Mouse (Mus musculus): Measurements from ENCODE around the gene Anks4b.

DNA sequence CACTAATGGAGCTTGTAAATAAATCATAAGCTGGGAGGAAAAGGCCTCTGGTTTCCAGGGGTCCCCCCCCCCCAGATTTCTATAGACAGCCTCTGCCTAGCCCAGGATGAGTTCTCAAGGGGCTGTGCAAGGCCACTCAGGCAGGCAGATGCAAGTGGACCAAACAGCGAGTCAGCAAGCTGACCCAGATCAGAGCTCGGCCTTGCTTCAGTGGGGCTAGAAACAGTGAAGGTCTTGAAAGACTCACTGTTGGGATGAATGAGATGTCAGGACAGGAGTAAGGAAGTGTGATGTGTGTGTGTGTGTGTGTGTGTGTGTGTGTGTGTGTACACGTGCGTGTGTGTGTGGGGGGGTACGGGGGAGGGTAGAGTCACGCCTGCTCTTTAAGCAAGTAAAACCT, 19.2 kb downstream of the Anks4b start:
- TF ChIP-seq CTCF (IDR thresholded peaks at IDR 0.05; ENCODE audit: insufficient read depth, low read length) (no peak), POLR2A (IDR thresholded peaks at IDR 0.05; ENCODE audit: borderline replicate concordance, extremely low read depth, low read depth, low read length) (no peak)

Measured in lung, adult 2 months (tissue).